Mouse (Mus musculus): ENCODE results near the gene Tnnt3. TPM values are rescaled to one million over a fixed set of nuclear protein-coding genes. Genes with fewer than 3 reads are reported as not detected.

Tnnt3 gene
- polyA plus RNA-seq, 1 experiment from 2014 or later = 16.0 TPM

DNA sequence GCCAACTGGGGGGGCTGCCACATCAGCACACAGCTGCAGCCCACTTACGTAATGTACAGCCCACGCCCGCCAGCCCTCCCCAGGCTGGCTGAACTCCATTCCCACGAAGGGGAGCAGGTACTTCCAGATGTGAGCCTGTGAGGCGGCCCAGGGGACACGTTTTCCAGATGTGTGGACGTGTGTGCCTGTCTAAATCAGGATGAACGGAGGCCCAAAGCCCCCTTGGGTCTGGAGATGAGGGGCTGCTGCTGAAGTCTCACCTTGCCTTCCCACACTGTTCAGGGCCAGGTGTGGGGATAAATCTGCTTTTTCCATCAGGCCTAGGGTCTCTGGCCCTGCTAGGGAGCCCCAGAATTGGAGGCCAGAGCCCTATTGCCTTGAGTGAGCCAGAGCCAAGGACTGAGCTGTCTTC lies 11.9 kb upstream of the Tnnt3 start:
- ATAC-seq (replicated peaks; ENCODE audit: insufficient number of reproducible peaks, low FRiP score, low TSS enrichment) = no peak

DNA sequence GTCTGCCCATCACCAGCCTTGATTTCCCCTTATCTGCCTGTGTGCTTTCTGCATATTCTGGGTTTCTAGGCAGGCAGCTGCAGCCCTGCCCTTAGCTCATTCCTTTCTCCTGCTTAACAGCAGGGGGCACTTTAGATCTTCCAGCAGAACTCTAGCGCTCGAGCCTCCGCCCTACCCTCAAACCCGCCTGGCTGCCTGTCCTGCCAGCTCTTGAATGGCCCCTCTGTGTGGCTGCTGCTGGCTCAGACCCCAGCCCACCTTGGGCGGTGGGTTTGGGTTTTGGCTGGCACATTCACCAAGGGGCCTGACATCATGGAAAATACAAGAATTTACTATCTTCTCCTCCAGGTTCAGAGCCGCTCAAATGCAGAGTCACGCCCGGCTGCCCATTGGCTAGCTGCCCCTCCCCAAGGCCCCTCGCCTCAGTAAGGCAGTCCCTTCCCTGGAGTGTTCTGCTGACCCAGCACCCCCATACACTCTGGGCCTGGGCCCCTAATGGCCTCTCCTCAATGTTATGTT lies 11.2 kb upstream of the Tnnt3 start:
- H3K27ac ChIP-seq (ENCODE audit: low read depth, low read length) = peak overlapping the region; percentile 98
- no peak overlapping the region for H3K4me3 ChIP-seq (ENCODE audit: low read depth, low read length)
- H3K9ac ChIP-seq (ENCODE audit: low read depth, low read length) = peak overlapping the region; percentile 7; the same call in 1 of the 2 replicates
- H3K4me1 ChIP-seq (ENCODE audit: control insufficient read depth, insufficient read depth, low read length) = peaks cover 47% of the 10 kb centered on the region
- no peaks in the 10 kb centered on the region for H3K9me3 ChIP-seq (replicated peaks; ENCODE audit: control insufficient read depth, low read length)
- WGBS (ENCODE audit: insufficient replicate concordance) = 21% methylated on average over 9 of the region's 9 CpGs
- H3K27me3 ChIP-seq (ENCODE audit: control insufficient read depth, insufficient read depth, low read length) = no peaks in the 10 kb centered on the region
- H3K36me3 ChIP-seq (ENCODE audit: control insufficient read depth, insufficient read depth, low read length) = peaks cover 3% of the 10 kb centered on the region; the same call in 1 of the 2 replicates
- 0 out of 2 replicates have a peak overlapping the region, but pooled peaks have one; percentile 5 for H3K4me2 ChIP-seq
- peak; percentile 44 for ATAC-seq (replicated peaks; ENCODE audit: insufficient number of reproducible peaks, low FRiP score, low TSS enrichment)

More for the DNA sequence above, 11.9 kb upstream of the Tnnt3 start:
- H3K4me2 ChIP-seq = no peak overlapping the region
- H3K27me3 ChIP-seq (ENCODE audit: control insufficient read depth, insufficient read depth, low read length) = no peaks in the 10 kb centered on the region
- peak overlapping the region; percentile 98 for H3K27ac ChIP-seq (ENCODE audit: low read depth, low read length)
- H3K9me3 ChIP-seq (replicated peaks; ENCODE audit: control insufficient read depth, low read length) = no peaks in the 10 kb centered on the region
- no peak overlapping the region for H3K4me3 ChIP-seq (ENCODE audit: low read depth, low read length)
- H3K9ac ChIP-seq (ENCODE audit: low read depth, low read length) = peak overlapping the region; percentile 7; the same call in 1 of the 2 replicates
- H3K4me1 ChIP-seq (ENCODE audit: control insufficient read depth, insufficient read depth, low read length) = peaks cover 54% of the 10 kb centered on the region
- 69% methylated on average over 8 of the region's 8 CpGs for WGBS (ENCODE audit: insufficient replicate concordance)
- H3K36me3 ChIP-seq (ENCODE audit: control insufficient read depth, insufficient read depth, low read length) = peaks cover 3% of the 10 kb centered on the region; the same call in 1 of the 2 replicates

DNA sequence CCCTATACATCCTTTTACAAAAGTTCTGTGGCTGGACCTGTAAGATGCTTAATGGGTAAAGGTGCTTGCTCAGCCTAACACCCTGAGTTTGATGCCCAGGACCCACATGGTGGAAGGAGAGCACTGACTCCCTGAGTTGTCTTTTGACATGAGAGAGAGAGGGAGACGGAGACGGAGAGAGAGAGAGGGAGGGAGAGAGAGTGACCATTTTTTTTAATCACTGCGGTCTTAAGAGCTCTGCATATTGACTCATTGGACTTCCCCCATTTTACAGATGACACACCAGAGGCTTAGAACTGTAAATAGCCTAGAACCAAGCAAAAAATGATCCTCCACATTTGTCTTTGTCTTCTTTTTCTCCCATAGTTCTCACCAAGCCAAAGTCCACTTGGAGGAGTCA lies 10.6 kb upstream of the Tnnt3 start:
- no peaks in the 10 kb centered on the region for H3K27me3 ChIP-seq (ENCODE audit: control insufficient read depth, insufficient read depth, low read length)
- peaks cover 41% of the 10 kb centered on the region for H3K4me1 ChIP-seq (ENCODE audit: control insufficient read depth, insufficient read depth, low read length)
- H3K9ac ChIP-seq (ENCODE audit: low read depth, low read length) = 0 out of 2 replicates have a peak overlapping the region, but pooled peaks have one; percentile 11
- peaks cover 3% of the 10 kb centered on the region; the same call in 1 of the 2 replicates for H3K36me3 ChIP-seq (ENCODE audit: control insufficient read depth, insufficient read depth, low read length)
- no peaks in the 10 kb centered on the region for H3K9me3 ChIP-seq (replicated peaks; ENCODE audit: control insufficient read depth, low read length)
- H3K4me3 ChIP-seq (ENCODE audit: low read depth, low read length) = no peak overlapping the region
- no peak overlapping the region for H3K4me2 ChIP-seq
- no peak for ATAC-seq (replicated peaks; ENCODE audit: insufficient number of reproducible peaks, low FRiP score, low TSS enrichment)
- peak overlapping the region; percentile 98 for H3K27ac ChIP-seq (ENCODE audit: low read depth, low read length)
- WGBS (ENCODE audit: insufficient replicate concordance) = 85% methylated on average over 3 of the region's 3 CpGs

DNA sequence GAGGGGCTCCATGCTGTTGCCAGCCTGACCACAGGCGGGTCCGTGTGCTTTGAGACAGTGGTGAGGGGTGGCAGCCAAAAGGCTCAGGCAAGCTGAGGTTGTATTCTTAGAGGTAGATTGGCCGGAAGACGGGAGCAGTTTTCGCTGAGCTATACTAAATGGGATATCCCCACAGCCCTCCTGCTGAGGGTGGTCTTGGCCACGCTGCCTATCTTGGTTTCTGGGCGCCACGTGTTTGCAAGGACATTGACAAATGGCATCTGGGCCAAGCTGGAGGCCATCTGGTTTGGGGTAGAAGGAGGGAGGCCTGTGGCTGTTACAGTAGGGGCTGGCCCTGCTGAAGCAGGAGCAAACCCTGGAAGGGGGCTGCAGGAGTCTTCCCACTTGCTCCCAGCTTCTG lies 5.1 kb upstream of the Tnnt3 start:
- H3K4me2 ChIP-seq = no peak overlapping the region
- H3K4me3 ChIP-seq (ENCODE audit: low read depth, low read length) = no peak overlapping the region
- peaks cover 9% of the 10 kb centered on the region for H3K4me1 ChIP-seq (ENCODE audit: control insufficient read depth, insufficient read depth, low read length)
- WGBS (ENCODE audit: insufficient replicate concordance) = 66% methylated on average over 8 of the region's 8 CpGs
- H3K27ac ChIP-seq (ENCODE audit: low read depth, low read length) = no peak overlapping the region
- no peak overlapping the region for H3K9ac ChIP-seq (ENCODE audit: low read depth, low read length)
- no peaks in the 10 kb centered on the region for H3K9me3 ChIP-seq (replicated peaks; ENCODE audit: control insufficient read depth, low read length)
- no peaks in the 10 kb centered on the region for H3K27me3 ChIP-seq (ENCODE audit: control insufficient read depth, insufficient read depth, low read length)
- no peaks in the 10 kb centered on the region; the same call in none of the 2 replicates for H3K36me3 ChIP-seq (ENCODE audit: control insufficient read depth, insufficient read depth, low read length)
- no peak for ATAC-seq (replicated peaks; ENCODE audit: insufficient number of reproducible peaks, low FRiP score, low TSS enrichment)

DNA sequence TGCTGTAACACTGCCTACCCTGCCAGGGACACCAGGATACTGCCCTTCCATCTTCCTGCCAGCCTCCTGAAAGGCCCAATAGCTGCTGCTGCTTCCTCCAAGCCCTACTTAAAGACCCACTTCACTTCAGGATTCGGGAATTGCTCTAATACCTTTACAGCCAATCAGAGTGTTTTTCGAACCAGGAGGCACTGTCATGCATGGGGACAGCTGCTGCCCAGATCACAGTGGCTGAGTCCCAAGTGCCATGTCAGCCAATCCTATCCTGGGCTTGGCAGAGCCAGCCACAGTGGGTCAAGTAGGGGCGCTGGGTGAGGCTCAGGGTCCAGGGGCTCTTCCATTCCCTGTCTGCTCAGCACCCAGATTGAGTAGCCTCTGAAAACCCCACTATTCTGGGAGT lies 2.5 kb upstream of the Tnnt3 start:
- no peak overlapping the region for H3K27ac ChIP-seq (ENCODE audit: low read depth, low read length)
- no peak overlapping the region for H3K9ac ChIP-seq (ENCODE audit: low read depth, low read length)
- no peak for ATAC-seq (replicated peaks; ENCODE audit: insufficient number of reproducible peaks, low FRiP score, low TSS enrichment)
- no peak overlapping the region for H3K4me2 ChIP-seq
- 76% methylated on average over 3 of the region's 3 CpGs for WGBS (ENCODE audit: insufficient replicate concordance)
- H3K36me3 ChIP-seq (ENCODE audit: control insufficient read depth, insufficient read depth, low read length) = peaks cover 2% of the 10 kb centered on the region
- no peaks in the 10 kb centered on the region for H3K9me3 ChIP-seq (replicated peaks; ENCODE audit: control insufficient read depth, low read length)
- no peak overlapping the region for H3K4me3 ChIP-seq (ENCODE audit: low read depth, low read length)
- no peaks in the 10 kb centered on the region for H3K27me3 ChIP-seq (ENCODE audit: control insufficient read depth, insufficient read depth, low read length)
- peaks cover 15% of the 10 kb centered on the region for H3K4me1 ChIP-seq (ENCODE audit: control insufficient read depth, insufficient read depth, low read length)

DNA sequence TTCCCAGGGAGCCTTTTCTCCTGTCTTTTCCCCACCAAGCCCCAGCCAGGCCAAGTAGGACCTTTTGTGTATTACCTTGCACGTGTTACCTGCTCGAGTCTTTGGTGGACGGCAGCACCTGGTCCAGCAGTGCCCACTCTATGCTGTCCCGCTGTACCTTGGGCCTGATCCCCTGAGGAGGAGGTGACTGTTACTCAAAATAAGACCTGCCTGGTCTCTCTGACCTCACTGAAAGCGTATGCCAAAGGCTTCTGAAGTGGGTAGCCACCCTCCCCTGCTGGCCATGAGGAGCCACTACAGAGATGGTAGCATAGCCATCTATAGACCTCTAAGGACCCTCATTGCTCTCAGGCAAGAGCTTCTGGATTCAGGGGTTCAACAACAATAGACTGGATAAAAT lies 1.8 kb upstream of the Tnnt3 start:
- no peaks in the 10 kb centered on the region for H3K27me3 ChIP-seq (ENCODE audit: control insufficient read depth, insufficient read depth, low read length)
- 78% methylated on average over 5 of the region's 5 CpGs for WGBS (ENCODE audit: insufficient replicate concordance)
- H3K4me2 ChIP-seq = no peak overlapping the region
- H3K4me1 ChIP-seq (ENCODE audit: control insufficient read depth, insufficient read depth, low read length) = peaks cover 13% of the 10 kb centered on the region
- no peaks in the 10 kb centered on the region for H3K9me3 ChIP-seq (replicated peaks; ENCODE audit: control insufficient read depth, low read length)
- H3K27ac ChIP-seq (ENCODE audit: low read depth, low read length) = no peak overlapping the region
- no peak for ATAC-seq (replicated peaks; ENCODE audit: insufficient number of reproducible peaks, low FRiP score, low TSS enrichment)
- H3K9ac ChIP-seq (ENCODE audit: low read depth, low read length) = no peak overlapping the region
- H3K36me3 ChIP-seq (ENCODE audit: control insufficient read depth, insufficient read depth, low read length) = peaks cover 2% of the 10 kb centered on the region
- no peak overlapping the region for H3K4me3 ChIP-seq (ENCODE audit: low read depth, low read length)

DNA sequence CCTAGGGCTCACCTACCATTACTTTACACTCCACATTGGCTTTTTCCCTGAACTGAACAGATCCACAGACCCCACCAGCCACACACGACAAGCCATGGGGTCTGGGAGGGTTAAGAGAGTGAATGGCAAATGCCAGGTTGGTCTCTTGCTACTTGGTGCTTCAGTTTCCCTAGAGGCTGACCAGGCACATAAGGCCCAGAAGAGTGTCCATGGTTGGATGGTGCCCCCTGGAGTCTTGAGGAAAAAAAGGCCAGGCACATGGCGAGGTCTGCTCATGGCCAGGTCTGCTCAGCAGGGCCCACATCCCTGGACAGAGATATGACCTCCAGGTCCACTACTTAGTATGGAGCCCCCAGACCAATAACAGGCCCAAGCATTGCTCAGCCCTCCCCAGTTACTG lies 861 bp upstream of the Tnnt3 start:
- Histone ChIP-seq H3K27ac (ENCODE audit: low read depth, low read length) (no peak overlapping the region), H3K4me2 (no peak overlapping the region), H3K36me3 (ENCODE audit: control insufficient read depth, insufficient read depth, low read length) (peaks cover 2% of the 10 kb centered on the region), H3K9ac (ENCODE audit: low read depth, low read length) (no peak overlapping the region), H3K4me3 (ENCODE audit: low read depth, low read length) (no peak overlapping the region), H3K9me3 (replicated peaks; ENCODE audit: control insufficient read depth, low read length) (no peaks in the 10 kb centered on the region), H3K27me3 (ENCODE audit: control insufficient read depth, insufficient read depth, low read length) (no peaks in the 10 kb centered on the region), H3K4me1 (ENCODE audit: control insufficient read depth, insufficient read depth, low read length) (peaks cover 13% of the 10 kb centered on the region)
- no peak for ATAC-seq (replicated peaks; ENCODE audit: insufficient number of reproducible peaks, low FRiP score, low TSS enrichment)
- 74% methylated on average over 2 of the region's 2 CpGs for WGBS (ENCODE audit: insufficient replicate concordance)

DNA sequence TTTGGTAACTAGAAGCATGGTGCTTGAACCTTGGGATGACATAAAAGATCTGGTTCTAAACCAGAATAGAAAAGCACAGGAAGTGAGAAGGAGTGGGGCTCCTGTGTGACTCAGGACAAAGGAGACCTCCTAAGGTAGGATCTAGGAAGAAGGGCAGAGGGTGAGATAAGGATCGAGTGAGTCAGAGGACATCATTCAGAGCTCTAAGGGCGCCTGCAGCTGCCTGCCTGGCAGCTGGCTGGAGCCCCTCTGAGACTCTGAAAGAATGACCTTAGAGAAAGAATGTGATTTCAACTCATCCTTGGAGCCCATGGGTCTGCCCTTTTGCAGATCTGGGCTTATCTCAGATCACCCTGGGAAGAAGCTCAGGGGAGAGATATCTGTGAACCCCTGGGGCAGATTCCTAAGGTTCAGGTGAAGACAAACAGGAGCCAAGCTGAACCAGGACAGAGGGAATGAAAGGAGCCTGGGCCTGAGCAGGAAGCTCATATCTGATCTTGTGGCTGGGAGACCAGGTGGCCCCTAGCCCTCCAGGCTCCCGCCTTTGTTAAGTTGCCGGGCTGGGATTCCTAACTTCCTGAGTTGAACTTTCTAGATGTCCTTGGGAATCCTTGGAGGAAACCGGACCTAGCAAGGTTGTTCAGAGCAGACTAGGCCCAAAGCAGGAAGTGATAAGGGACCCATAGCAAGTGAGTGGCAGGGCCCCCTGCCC lies 530 bp downstream of the Tnnt3 start:
- H3K36me3 ChIP-seq (ENCODE audit: control insufficient read depth, insufficient read depth, low read length) = peaks cover 2% of the 10 kb centered on the region
- no peaks in the 10 kb centered on the region for H3K9me3 ChIP-seq (replicated peaks; ENCODE audit: control insufficient read depth, low read length)
- H3K27me3 ChIP-seq (ENCODE audit: control insufficient read depth, insufficient read depth, low read length) = no peaks in the 10 kb centered on the region
- H3K4me1 ChIP-seq (ENCODE audit: control insufficient read depth, insufficient read depth, low read length) = peaks cover 13% of the 10 kb centered on the region
- H3K4me2 ChIP-seq = no peak overlapping the region
- no peak for ATAC-seq (replicated peaks; ENCODE audit: insufficient number of reproducible peaks, low FRiP score, low TSS enrichment)
- H3K27ac ChIP-seq (ENCODE audit: low read depth, low read length) = peak overlapping the region; percentile 77
- peak overlapping the region; percentile 16; the same call in 1 of the 2 replicates for H3K9ac ChIP-seq (ENCODE audit: low read depth, low read length)
- no peak overlapping the region for H3K4me3 ChIP-seq (ENCODE audit: low read depth, low read length)
- 21% methylated on average over 5 of the region's 5 CpGs for WGBS (ENCODE audit: insufficient replicate concordance)

All from heart, embryonic 11.5 days (tissue).